Comparison of ENCODE assay signal across 9 mouse cellular contexts in the genomic region with DNA sequence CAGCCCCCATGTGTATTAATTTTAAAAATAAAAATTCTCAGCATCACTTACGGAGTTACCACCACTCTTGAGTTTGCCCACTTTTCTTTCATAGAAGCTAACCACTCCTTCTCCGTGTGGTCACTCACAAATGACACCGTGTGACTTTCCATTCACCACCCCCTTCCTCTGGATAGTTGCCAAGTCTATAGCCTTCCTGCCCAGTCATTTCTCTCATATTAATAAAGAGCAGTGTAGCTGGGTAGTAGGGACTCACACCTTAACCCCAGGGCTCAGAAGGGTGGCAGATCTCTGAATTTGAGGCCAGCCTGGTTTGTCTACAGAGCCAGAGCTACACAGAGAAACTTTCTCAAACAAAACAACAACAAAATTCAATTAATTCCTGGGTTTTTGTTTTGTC. TPM values are rescaled to one million over a fixed set of nuclear protein-coding genes. Genes with fewer than 3 reads are reported as not detected.
DNase-seq lines count a peak whose midpoint lies in the region; ATAC-seq and TF ChIP-seq lines count a peak whose summit lies in the region.
"Had no signal": no experiment of that assay in that cellular context is flagged by ENCODE, and none has a peak within 500 bp of the region (broad histone marks: within the 10 kb centered on the region; RNA-seq: fewer than 3 reads in every experiment).

No protein-coding gene starts in this region.

- no peak overlapping the region for H3K4me2 ChIP-seq in liver, embryonic 13.5 days
- H3K4me2 ChIP-seq in midbrain, embryonic 16.5 days (ENCODE audit: low read length): no peak overlapping the region

- peaks cover 56% of the 10 kb centered on the region for H3K4me1 ChIP-seq in liver, embryonic 13.5 days (replicated peaks)
- H3K4me1 ChIP-seq in midbrain, embryonic 16.5 days (ENCODE audit: control insufficient read depth, insufficient read depth, low read length): peaks cover 23% of the 10 kb centered on the region

- no peak overlapping the region for H3K9ac ChIP-seq in liver, embryonic 13.5 days
- no peak overlapping the region for H3K9ac ChIP-seq in midbrain, embryonic 16.5 days (ENCODE audit: low read depth, low read length)

- H3K27me3 ChIP-seq in liver, embryonic 13.5 days: no peaks in the 10 kb centered on the region
- H3K27me3 ChIP-seq in midbrain, embryonic 16.5 days (ENCODE audit: control insufficient read depth, insufficient read depth, low read depth, low read length): no peaks in the 10 kb centered on the region

- no peak for DNase-seq in gastrocnemius, adult 2 months
- DNase-seq in gastrocnemius, adult 8-10 months (ENCODE audit: low spot score in 2 of 2): no peak
- no peak for DNase-seq in liver, embryonic 13.5 days
- no peak for DNase-seq in liver
- DNase-seq in heart, postnatal 4 days: peak; percentile 34
- peak; percentile 76 to 91 for DNase-seq in natural killer cell, adult 2 months (ENCODE audit: low spot score in 2 of 2)
- DNase-seq: cerebellum, adult 8-10 months had no signal

- 78% methylated on average over 3 of the region's 3 CpGs for WGBS in liver, embryonic 13.5 days (ENCODE audit: insufficient replicate concordance)
- 74% methylated on average over 3 of the region's 3 CpGs for WGBS in midbrain, embryonic 16.5 days

- H3K4me3 ChIP-seq in gastrocnemius, adult 2 months: peak overlapping the region; percentile 32; the same call in 1 of the 2 replicates
- H3K4me3 ChIP-seq in liver, embryonic 13.5 days (replicated peaks): 0 out of 2 replicates have a peak overlapping the region, but pooled peaks have one; percentile 0
- H3K4me3 ChIP-seq in midbrain, embryonic 16.5 days (ENCODE audit: low read depth, low read length): no peak overlapping the region

- H3K36me3 ChIP-seq in liver, embryonic 13.5 days: peaks cover 64% of the 10 kb centered on the region
- H3K36me3 ChIP-seq in midbrain, embryonic 16.5 days (ENCODE audit: control insufficient read depth, insufficient read depth, low read length): peaks cover 3% of the 10 kb centered on the region; the same call in 1 of the 2 replicates

- H3K27ac ChIP-seq in gastrocnemius, adult 2 months: peak overlapping the region; percentile 97
- no peak overlapping the region for H3K27ac ChIP-seq in liver, embryonic 13.5 days
- no peak overlapping the region for H3K27ac ChIP-seq in midbrain, embryonic 16.5 days (ENCODE audit: low read length)

- no peak for ATAC-seq in liver, embryonic 13.5 days (ENCODE audit: low read depth)
- no peak for ATAC-seq in erythroid progenitor cell, adult 5-6 weeks (replicated peaks; ENCODE audit: low FRiP score, poor library complexity, severe bottlenecking)
- no peak for ATAC-seq in midbrain, embryonic 16.5 days

- H3K9me3 ChIP-seq in liver, embryonic 13.5 days (replicated peaks): no peaks in the 10 kb centered on the region
- no peaks in the 10 kb centered on the region for H3K9me3 ChIP-seq in midbrain, embryonic 16.5 days (replicated peaks; ENCODE audit: control insufficient read depth, low read length, poor library complexity, severe bottlenecking)

- intact Hi-C loops in gastrocnemius, adult 2 months (cut with DNase I): no loop called here

- no peak for TF ChIP-seq CTCF in gastrocnemius, adult 2 months (IDR thresholded peaks at IDR 0.05)

RNA-seq across cellular contexts. Expression of a gene that starts 5.1 kb away (rescaled TPM):
- total RNA-seq in gastrocnemius, adult 2 months (2021): 100 to 1,000 TPM; 102 to 108 TPM
- 100 to 1,000 TPM in 3 of 4 experiments, 10 to 100 TPM in 1; 95.8 to 107 (median 105) TPM for total RNA-seq in gastrocnemius, adult 8-10 months (2022)
- polyA plus RNA-seq in liver, embryonic 13.5 days (2015; fragmentation: Nextera tagmentation; extraction: Ambion mirVana): 98.1 and 121 TPM in 2 replicates
- total RNA-seq in heart, postnatal 4 days (2021): 100 to 1,000 TPM; 226 TPM
- 169 and 213 TPM in 2 replicates for total RNA-seq in erythroid progenitor cell, adult 5-6 weeks (2015; ENCODE audit: low replicate concordance)
- 298 and 354 TPM in 2 replicates for total RNA-seq in erythroid progenitor cell, adult 5-6 weeks (2017; ENCODE audit: low replicate concordance)
- 124 and 137 TPM in 2 replicates for polyA plus RNA-seq in midbrain, embryonic 16.5 days (2015; fragmentation: Nextera tagmentation; extraction: Ambion mirVana)

RNA-seq across cellular contexts. Expression of a gene that starts 34.2 kb away (rescaled TPM):
- total RNA-seq in gastrocnemius, adult 2 months (2021): 1 to 10 TPM in 1 of 2 experiments, under 1 TPM in 1; 0.97 to 1.2 TPM
- total RNA-seq in gastrocnemius, adult 8-10 months (2022): under 1 TPM; 0.46 to 0.86 (median 0.68) TPM
- 0.82 and 1.3 TPM in 2 replicates for polyA plus RNA-seq in liver, embryonic 13.5 days (2015; fragmentation: Nextera tagmentation; extraction: Ambion mirVana)
- 1 to 10 TPM; 1.6 to 1.8 TPM for total RNA-seq in heart, postnatal 4 days (2021)
- total RNA-seq in erythroid progenitor cell, adult 5-6 weeks (2015; ENCODE audit: low replicate concordance): 1.8 TPM in 1 of 2 replicates, not detected in the other
- 0.90 TPM in 1 of 2 replicates, not detected in the other for total RNA-seq in erythroid progenitor cell, adult 5-6 weeks (2017; ENCODE audit: low replicate concordance)
- polyA plus RNA-seq in midbrain, embryonic 16.5 days (2015; fragmentation: Nextera tagmentation; extraction: Ambion mirVana): 1.4 and 1.8 TPM in 2 replicates

RNA-seq across cellular contexts. Expression of a gene that starts 49.9 kb away (rescaled TPM):
- total RNA-seq in gastrocnemius, adult 2 months (2021): 1 to 10 TPM; 2.9 to 4.4 TPM
- 1 to 10 TPM; 2.0 to 4.9 (median 2.6) TPM for total RNA-seq in gastrocnemius, adult 8-10 months (2022)
- 11.8 and 13.3 TPM in 2 replicates for polyA plus RNA-seq in liver, embryonic 13.5 days (2015; fragmentation: Nextera tagmentation; extraction: Ambion mirVana)
- 10 to 100 TPM; 27.3 to 29.3 TPM for total RNA-seq in heart, postnatal 4 days (2021)
- not detected in 2 replicates for total RNA-seq in erythroid progenitor cell, adult 5-6 weeks (2015; ENCODE audit: low replicate concordance)
- total RNA-seq in erythroid progenitor cell, adult 5-6 weeks (2017; ENCODE audit: low replicate concordance): 0.51 TPM in 1 of 2 replicates, not detected in the other
- polyA plus RNA-seq in midbrain, embryonic 16.5 days (2015; fragmentation: Nextera tagmentation; extraction: Ambion mirVana): 7.9 and 10.0 TPM in 2 replicates

RNA-seq across cellular contexts. Expression of a gene that starts 58.7 kb away (rescaled TPM):
- 100 to 1,000 TPM; 177 to 199 TPM for total RNA-seq in gastrocnemius, adult 2 months (2021)
- 100 to 1,000 TPM; 138 to 195 (median 173) TPM for total RNA-seq in gastrocnemius, adult 8-10 months (2022)
- 6.6 and 7.3 TPM in 2 replicates for polyA plus RNA-seq in liver, embryonic 13.5 days (2015; fragmentation: Nextera tagmentation; extraction: Ambion mirVana)
- 100 to 1,000 TPM; 182 to 197 TPM for total RNA-seq in heart, postnatal 4 days (2021)
- total RNA-seq in erythroid progenitor cell, adult 5-6 weeks (2015; ENCODE audit: low replicate concordance): 6.7 and 12.3 TPM in 2 replicates
- 6.3 and 8.2 TPM in 2 replicates for total RNA-seq in erythroid progenitor cell, adult 5-6 weeks (2017; ENCODE audit: low replicate concordance)
- 66.1 and 68.2 TPM in 2 replicates for polyA plus RNA-seq in midbrain, embryonic 16.5 days (2015; fragmentation: Nextera tagmentation; extraction: Ambion mirVana)

Comparison
In these comparisons a context has a peak if more than half of its experiments do, and no peak if none do; other contexts are left out.
1. DNase-seq: peak in heart, postnatal 4 days (single experiment) and natural killer cell, adult 2 months (2 of 2); none in gastrocnemius, adult 2 months (single experiment), gastrocnemius, adult 8-10 months (0 of 2), liver, embryonic 13.5 days (single experiment) and liver (single experiment).
2. RNA of a gene that starts 49.9 kb away (total RNA-seq): 27.3 to 29.3 TPM in heart, postnatal 4 days; 2.9 to 4.4 TPM in gastrocnemius, adult 2 months, 2.0 to 4.9 TPM in gastrocnemius, adult 8-10 months and 0.51 TPM in erythroid progenitor cell, adult 5-6 weeks; every median in the first group is over 4 times any median in the second.